Mouse (Mus musculus) neural tube, embryonic 13.5 days (tissue): Measurements from ENCODE around the gene Zscan26. TPM values are rescaled to one million over a fixed set of nuclear protein-coding genes. Genes with fewer than 3 reads are reported as not detected.
"Not testable (repeated sequence)": the region's sequence is repeated elsewhere in the genome, so short reads cannot be mapped to it uniquely, and the experiment has no call there.

Experiments used
- ATAC-seq: fragments of 200-750 bp; cut with Nextera tagmentation; 2 replicates; pipeline ENCODE4 v1.8.0; 2017; ENCODE audit warnings: low read depth, mild to moderate bottlenecking, moderate TSS enrichment, moderate library complexity
- H3K27ac ChIP-seq: fragments of 300-500 bp; sonication (generic); replicated peaks from 2 replicates; pipeline ENCODE4 v1.5.1; 2015; ENCODE audit warnings: moderate library complexity, mild to moderate bottlenecking, inconsistent platforms
- H3K27me3 ChIP-seq: fragments of 300-500 bp; sonication (generic); 2 replicates; pipeline ENCODE4 v1.6.1; 2015; ENCODE audit warnings: mild to moderate bottlenecking, inconsistent platforms
- H3K36me3 ChIP-seq: fragments of 300-500 bp; sonication (generic); 2 replicates; pipeline ENCODE4 v1.6.1; 2015; ENCODE audit warnings: mild to moderate bottlenecking, inconsistent platforms
- H3K4me1 ChIP-seq: fragments of 300-500 bp; sonication (generic); replicated peaks from 2 replicates; pipeline ENCODE4 v1.6.1; 2015; ENCODE audit warnings: inconsistent platforms
- H3K4me2 ChIP-seq: fragments of 300-500 bp; sonication (generic); 2 replicates; pipeline ENCODE4 v1.6.1; 2015; ENCODE audit warnings: inconsistent platforms, mild to moderate bottlenecking, moderate library complexity
- H3K4me3 ChIP-seq: fragments of 300-500 bp; sonication (generic); 2 replicates; pipeline ENCODE4 v1.5.1; 2015; ENCODE audit warnings: mild to moderate bottlenecking, inconsistent platforms
- H3K9ac ChIP-seq: fragments of 300-500 bp; sonication (generic); 2 replicates; pipeline ENCODE4 v1.6.1; 2015; ENCODE audit warnings: moderate library complexity, mild to moderate bottlenecking, inconsistent platforms
- H3K9me3 ChIP-seq: fragments of 300-500 bp; sonication (generic); 2 replicates; pipeline ENCODE4 v1.6.1; 2016; ENCODE audit warnings: inconsistent platforms
- WGBS: fragments of 180-500 bp; shearing (Covaris S2); methylation state at CpG from one replicate; pipeline ENCODE4 v1.1.7; 2015; 5-methylcytosine and 5-hydroxymethylcytosine counted together
- microRNA counts: library from miRNA; unstranded; fragments of <30 nt; microRNA quantifications from one replicate; lab custom pipeline; 2016
- microRNA-seq: library from miRNA; unstranded; fragments of <30 nt; microRNA quantifications from one replicate; pipeline ENCODE4, GENCODE M21; 2016
- polyA plus RNA-seq: library from polyadenylated mRNA; unstranded; fragments of >200 nt; fragmentation: Nextera tagmentation; extraction: Ambion mirVana; gene quantifications from 2 replicates; pipeline ENCODE4 v1.2.1, GENCODE M21; 2015

The Zscan26 gene
- polyA plus RNA-seq, 1 experiment from 2014 or later: 27.9 TPM

DNA sequence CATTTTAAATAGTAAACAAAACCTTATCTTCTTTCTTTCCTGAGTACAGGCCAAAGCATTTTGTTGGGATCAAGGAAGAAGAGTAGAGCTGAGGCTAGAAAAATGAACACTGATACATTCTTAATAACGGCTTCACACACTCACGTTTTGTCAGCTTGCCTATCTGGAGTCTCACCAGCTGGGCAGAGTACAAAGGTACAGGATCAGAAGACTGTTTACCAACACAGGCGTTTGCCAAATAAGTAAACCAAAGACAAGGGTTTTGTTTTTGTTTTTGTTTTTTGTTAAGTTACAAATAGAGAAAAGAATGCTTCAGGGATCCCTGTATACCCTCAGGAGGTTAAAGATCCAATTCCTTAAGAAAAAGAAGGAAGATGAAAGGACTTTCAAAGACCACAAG, 52.4 kb downstream of the Zscan26 start:
- H3K27ac ChIP-seq: no peak overlapping the region
- peaks cover 29% of the 10 kb centered on the region for H3K4me1 ChIP-seq
- WGBS: 87% methylated on average over 3 of the region's 3 CpGs
- H3K36me3 ChIP-seq: peaks cover 35% of the 10 kb centered on the region
- peaks cover 8% of the 10 kb centered on the region for H3K27me3 ChIP-seq
- H3K4me3 ChIP-seq: peak overlapping the region; percentile 80
- no peak for ATAC-seq
- no peaks in the 10 kb centered on the region for H3K9me3 ChIP-seq
- peak overlapping the region; percentile 65 for H3K4me2 ChIP-seq
- peak overlapping the region; percentile 84 for H3K9ac ChIP-seq

DNA sequence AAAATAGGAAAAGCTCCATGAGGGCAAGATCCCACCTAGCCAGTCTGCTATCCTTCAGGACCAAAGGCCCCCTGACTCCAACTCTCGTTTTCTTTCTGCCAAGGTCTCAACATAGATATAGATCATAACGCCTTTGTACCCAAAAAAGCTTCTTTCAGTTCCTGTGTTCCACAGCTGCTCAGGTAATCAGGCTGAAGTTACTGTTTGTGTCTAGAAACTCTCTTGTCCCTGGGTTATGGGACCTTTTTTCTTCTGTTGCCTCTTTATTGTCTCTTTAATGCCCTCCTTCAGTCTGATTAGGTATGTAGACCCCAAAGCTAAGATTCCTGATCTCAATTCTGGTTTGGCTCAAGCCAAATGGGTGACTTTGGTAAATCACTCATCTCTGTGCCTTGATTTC, 56.0 kb downstream of the Zscan26 start:
- Histone ChIP-seq H3K27me3 (no peaks in the 10 kb centered on the region), H3K4me2 (no peak overlapping the region), H3K36me3 (peaks cover 68% of the 10 kb centered on the region), H3K9ac (no peak overlapping the region), H3K27ac (no peak overlapping the region), H3K4me3 (no peak overlapping the region), H3K9me3 (no peaks in the 10 kb centered on the region), H3K4me1 (peaks cover 29% of the 10 kb centered on the region)
- WGBS: 94% methylated on average over 2 of the region's 2 CpGs
- ATAC-seq: no peak

DNA sequence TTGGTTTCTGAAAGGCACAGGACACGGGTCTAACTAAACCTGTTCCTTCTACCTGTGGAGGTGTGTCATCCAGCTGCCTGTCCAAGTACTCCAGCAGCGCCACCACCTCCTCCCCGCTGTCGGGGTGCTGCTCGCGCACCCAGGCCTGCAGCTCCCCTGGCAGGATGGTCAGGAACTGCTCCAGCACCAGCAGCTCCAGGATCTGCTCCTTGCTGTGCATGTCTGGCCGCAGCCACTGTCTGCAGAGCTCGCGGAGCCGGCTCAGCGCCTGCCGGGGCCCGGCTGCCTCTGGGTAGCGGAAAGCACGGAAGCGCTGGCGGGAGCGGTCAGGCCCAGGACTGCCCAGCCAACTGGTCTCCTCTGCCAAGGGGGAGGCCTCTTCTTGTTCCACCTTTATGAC, 57.5 kb downstream of the Zscan26 start:
- Histone ChIP-seq H3K4me1 (peaks cover 21% of the 10 kb centered on the region), H3K36me3 (peaks cover 82% of the 10 kb centered on the region)
- 0 out of 2 replicates have a peak, but pooled peaks have one; percentile 40 for ATAC-seq
- H3K27me3 ChIP-seq, H3K9ac ChIP-seq, H3K27ac ChIP-seq, H3K9me3 ChIP-seq, H3K4me3 ChIP-seq, H3K4me2 ChIP-seq: not testable (repeated sequence)
- 94% methylated on average over 11 of the region's 18 CpGs for WGBS

- H3K27me3 ChIP-seq: no peaks in the 10 kb centered on the region
- no peak overlapping the region for H3K4me2 ChIP-seq
- no peaks in the 10 kb centered on the region for H3K9me3 ChIP-seq
- 94% methylated on average over 6 of the region's 6 CpGs for WGBS
- no peak for ATAC-seq
- H3K36me3 ChIP-seq: peaks cover 86% of the 10 kb centered on the region
- H3K4me3 ChIP-seq: no peak overlapping the region
- peaks cover 16% of the 10 kb centered on the region for H3K4me1 ChIP-seq
- H3K9ac ChIP-seq: no peak overlapping the region
- H3K27ac ChIP-seq: no peak overlapping the region
Observed at GRCm38 (mm10) chr13:21395623-21396022, 57.9 kb downstream of the Zscan26 start.

- H3K4me3 ChIP-seq: no peak overlapping the region
Observed at GRCm38 (mm10) chr13:21395211-21395610, 58.3 kb downstream of the Zscan26 start.

More at GRCm38 (mm10) chr13:21395211-21395610, 58.3 kb downstream of the Zscan26 start:
- Histone ChIP-seq H3K36me3 (peaks cover 91% of the 10 kb centered on the region), H3K9ac (no peak overlapping the region), H3K27me3 (no peaks in the 10 kb centered on the region), H3K9me3 (no peaks in the 10 kb centered on the region), H3K4me1 (peaks cover 13% of the 10 kb centered on the region), H3K4me2 (no peak overlapping the region), H3K27ac (no peak overlapping the region)
- no peak for ATAC-seq
- 98% methylated on average over 1 of the region's 1 CpGs for WGBS

MicroRNA genes within 50 kb of the gene (microRNA counts, 519-probe panel; counts per million panel counts)
- 3,875 counts per million, percentile 61 among the panel's probes with 10 or more counts for microRNA mmu-miR-1896 (lab: Ali Mortazavi, UCI)

Small RNA genes within 50 kb of the gene (microRNA-seq; reads per million reads assigned to microRNA genes)
- not detected for gene Mir1896
- gene Mir6942: not detected

Other genes starting within 250 kb of the Zscan26 start
- not detected in 2 replicates for gene Gpx5, start 161.0 kb downstream of the Zscan26 start, polyA plus RNA-seq
- not detected in 2 replicates for gene Gpx6, start 141.6 kb downstream of the Zscan26 start, polyA plus RNA-seq
- not detected in 2 replicates for gene Olfr1367, start 106.8 kb downstream of the Zscan26 start, polyA plus RNA-seq
- gene Zscan12, start 90.9 kb downstream of the Zscan26 start, polyA plus RNA-seq: 13.8 and 14.4 TPM in 2 replicates
- gene Zkscan3, start 51.0 kb downstream of the Zscan26 start, polyA plus RNA-seq: 72.1 and 84.0 TPM in 2 replicates
- 3.4 and 3.9 TPM in 2 replicates for gene Pgbd1, start 12.7 kb downstream of the Zscan26 start, polyA plus RNA-seq
- 3.2 and 3.9 TPM in 2 replicates for gene Nkapl, start 14.8 kb upstream of the Zscan26 start, polyA plus RNA-seq
- gene Zkscan4, start 25.2 kb upstream of the Zscan26 start, polyA plus RNA-seq: 8.9 and 9.0 TPM in 2 replicates
- not detected in 2 replicates for gene Gm10065, start 25.7 kb upstream of the Zscan26 start, polyA plus RNA-seq
- 0.71 and 0.96 TPM in 2 replicates for gene AK157302, start 41.5 kb upstream of the Zscan26 start, polyA plus RNA-seq
- 9.0 and 17.5 TPM in 2 replicates for gene Gm11273, start 47.7 kb upstream of the Zscan26 start, polyA plus RNA-seq
- 5.2 and 5.6 TPM in 2 replicates for gene Zkscan8, start 77.4 kb upstream of the Zscan26 start, polyA plus RNA-seq
- gene Olfr1366, start 89.1 kb upstream of the Zscan26 start, polyA plus RNA-seq: 0.13 and 0.32 TPM in 2 replicates
- not detected in 2 replicates for gene Olfr1535, start 106.2 kb upstream of the Zscan26 start, polyA plus RNA-seq
- gene Olfr1364, start 128.0 kb upstream of the Zscan26 start, polyA plus RNA-seq: not detected in 2 replicates
- gene Olfr1362, start 160.3 kb upstream of the Zscan26 start, polyA plus RNA-seq: not detected in 2 replicates
- 0.07 TPM in 1 of 2 replicates, not detected in the other for gene Olfr11, start 188.8 kb upstream of the Zscan26 start, polyA plus RNA-seq
- not detected in 2 replicates for gene Olfr1361, start 209.7 kb upstream of the Zscan26 start, polyA plus RNA-seq
- not detected in 2 replicates for gene Olfr1360, start 223.7 kb upstream of the Zscan26 start, polyA plus RNA-seq
- not detected in 2 replicates for gene Olfr1359, start 244.4 kb upstream of the Zscan26 start, polyA plus RNA-seq